Mouse (Mus musculus): ENCODE results near the gene Mapk14.

The Mapk14 gene

GRCm38 (mm10) chr17:28690776-28691686 is at the start of gene Mapk14:
TSS of gene Mapk14 (plus strand) at chr17:28691329.
- peak; percentile 100 for DNase-seq

DNA sequence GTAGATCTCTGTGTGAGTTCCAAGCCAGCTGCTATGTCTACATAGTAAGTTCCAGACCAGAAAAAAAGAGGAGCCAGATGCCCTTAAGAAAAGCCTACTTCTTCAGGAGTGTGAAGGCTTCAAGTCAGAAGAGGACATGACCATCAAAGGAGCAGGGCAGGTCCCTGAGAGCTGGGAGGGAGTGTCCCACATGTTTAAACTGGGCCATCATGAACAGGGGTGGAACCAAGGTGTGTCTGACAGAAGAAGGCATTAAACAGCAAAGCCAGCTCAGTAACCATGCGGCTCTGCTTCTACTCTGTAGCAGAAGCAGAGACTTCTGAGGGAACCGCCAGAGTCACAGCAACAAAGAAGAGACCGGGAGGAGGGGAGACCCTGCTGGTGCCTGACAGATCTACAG is 47.4 kb upstream of the Mapk14 start:
- no peak for DNase-seq

DNA sequence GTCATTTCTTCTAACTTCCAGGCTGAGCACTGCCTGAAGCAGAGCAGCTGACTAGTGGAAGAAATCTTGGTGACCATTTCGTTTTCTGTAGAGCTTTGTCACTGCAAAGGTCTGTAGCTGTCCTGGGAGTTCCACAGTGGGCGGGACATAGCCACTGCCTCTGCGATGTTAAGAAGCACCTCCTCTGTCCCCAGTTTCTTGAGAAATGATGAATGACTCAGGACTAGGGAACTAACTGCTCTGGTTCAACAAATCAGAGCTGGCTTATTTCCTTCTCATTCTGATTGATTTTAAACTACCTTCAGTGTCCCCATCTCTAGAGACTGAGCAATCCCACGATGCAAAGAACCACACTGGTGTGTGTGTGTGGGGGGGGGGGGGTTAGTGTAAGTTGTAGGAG is 47.0 kb upstream of the Mapk14 start:
- DNase-seq, result no peak

- DNase-seq, result no peak
Measured at GRCm38 (mm10) chr17:28646221-28646620, 44.9 kb upstream of the Mapk14 start.

DNA sequence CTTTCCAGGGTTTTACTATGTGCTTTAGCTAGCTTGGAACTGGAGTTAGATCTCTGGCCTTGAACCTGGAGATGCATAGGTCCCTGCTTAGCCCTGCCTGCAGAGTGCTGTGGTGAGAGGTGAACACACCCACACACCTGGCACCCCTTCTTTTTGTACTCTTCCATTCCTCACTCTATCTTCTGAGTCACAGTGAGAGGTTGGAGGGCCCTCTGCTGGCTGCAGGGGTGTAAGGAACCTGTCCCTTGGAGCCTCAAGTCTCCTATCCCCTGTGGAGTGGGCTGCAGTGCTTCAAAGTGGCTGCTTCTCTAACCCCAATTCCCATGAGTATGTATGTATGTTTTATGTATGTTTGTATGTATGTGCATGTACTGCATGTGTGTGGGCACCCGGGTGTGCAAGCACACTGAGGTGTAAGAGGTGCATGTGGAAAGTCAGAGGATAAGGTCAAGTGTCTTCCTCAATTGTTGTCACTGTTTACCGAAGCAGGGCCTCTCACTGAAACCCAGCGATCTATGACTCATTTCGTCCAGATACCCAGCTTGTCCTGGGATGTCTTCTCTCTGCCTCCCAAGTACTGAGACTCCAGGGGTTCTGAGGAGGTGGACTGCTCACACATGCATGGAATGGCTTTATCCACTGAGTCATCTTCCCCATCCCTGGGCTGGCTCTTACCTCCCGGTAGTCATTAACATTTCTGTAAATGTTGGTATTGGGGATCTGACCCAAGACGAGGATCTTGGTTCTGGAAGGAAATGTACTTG is 42.3 kb upstream of the Mapk14 start:
- DNase-seq, result peak; percentile 39

- DNase-seq, result no peak
Measured at GRCm38 (mm10) chr17:28650268-28650667, 40.9 kb upstream of the Mapk14 start.

DNA sequence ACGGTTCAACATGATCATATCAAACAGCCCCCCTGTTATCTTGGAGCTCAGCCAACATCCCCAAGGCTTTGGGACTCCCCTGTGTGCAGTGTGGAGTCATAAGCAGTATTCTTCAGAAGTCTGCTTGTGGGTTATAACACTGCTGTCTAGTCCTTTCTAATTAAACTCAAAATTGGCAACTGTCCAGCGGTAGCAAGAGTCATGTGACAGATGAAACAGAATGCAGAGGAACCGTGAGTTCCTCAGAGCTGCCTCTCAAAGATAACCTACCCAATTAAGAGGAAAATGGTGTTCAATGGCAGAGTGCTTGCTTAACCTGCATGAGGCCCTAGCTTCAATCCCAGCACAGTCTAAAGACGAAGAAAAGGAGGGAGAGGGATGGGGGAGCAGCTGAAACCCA is 33.2 kb upstream of the Mapk14 start:
- peak; percentile 8 for DNase-seq

- peak; percentile 10 for DNase-seq
Measured at GRCm38 (mm10) chr17:28659564-28659963, 31.6 kb upstream of the Mapk14 start.

GRCm38 (mm10) chr17:28682311-28683084 is 8.6 kb upstream of the Mapk14 start:
- DNase-seq, result peak; percentile 74

DNA sequence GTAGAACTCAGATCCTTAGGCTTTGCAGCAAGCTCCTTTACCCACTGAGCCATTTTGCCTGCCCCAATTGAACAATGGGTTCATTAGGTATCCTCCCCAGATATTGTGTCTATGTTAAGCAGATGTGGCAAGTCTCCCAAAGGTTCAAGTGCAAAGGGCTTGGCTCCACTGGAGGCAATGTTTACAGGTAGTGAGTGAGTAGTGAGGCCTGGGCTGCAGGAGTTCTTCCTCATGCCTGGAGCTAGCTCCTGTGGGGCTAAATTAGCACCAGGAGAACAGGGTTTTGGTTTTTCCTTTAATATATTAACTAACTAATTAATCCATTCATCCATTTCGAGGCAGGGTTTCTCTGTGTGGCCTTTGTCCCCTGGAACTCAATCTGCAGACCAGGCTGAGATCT is 7.5 kb upstream of the Mapk14 start:
- DNase-seq, result peak; percentile 68

DNA sequence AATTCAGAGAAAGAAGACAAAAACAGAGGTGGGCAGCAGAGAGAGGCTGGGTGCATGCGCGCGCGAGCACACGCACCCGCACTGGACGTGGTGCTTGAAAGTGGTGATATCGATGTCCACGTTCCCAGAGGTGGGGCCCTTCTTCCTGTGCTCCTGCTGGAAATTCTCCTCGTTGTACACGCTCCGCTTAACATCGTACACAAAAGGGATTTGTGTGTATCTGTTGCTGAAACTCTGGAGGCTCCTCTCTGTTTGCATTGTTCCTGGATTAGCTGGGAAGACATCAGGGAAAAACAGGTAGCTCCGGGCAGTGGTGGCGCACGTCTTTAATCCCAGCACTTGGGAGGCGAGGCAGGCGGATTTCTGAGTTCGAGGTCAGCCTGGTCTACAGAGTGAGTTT is 6.5 kb upstream of the Mapk14 start:
- DNase-seq, result no peak

GRCm38 (mm10) chr17:28687354-28687753 is 3.8 kb upstream of the Mapk14 start:
- no peak for DNase-seq

DNA sequence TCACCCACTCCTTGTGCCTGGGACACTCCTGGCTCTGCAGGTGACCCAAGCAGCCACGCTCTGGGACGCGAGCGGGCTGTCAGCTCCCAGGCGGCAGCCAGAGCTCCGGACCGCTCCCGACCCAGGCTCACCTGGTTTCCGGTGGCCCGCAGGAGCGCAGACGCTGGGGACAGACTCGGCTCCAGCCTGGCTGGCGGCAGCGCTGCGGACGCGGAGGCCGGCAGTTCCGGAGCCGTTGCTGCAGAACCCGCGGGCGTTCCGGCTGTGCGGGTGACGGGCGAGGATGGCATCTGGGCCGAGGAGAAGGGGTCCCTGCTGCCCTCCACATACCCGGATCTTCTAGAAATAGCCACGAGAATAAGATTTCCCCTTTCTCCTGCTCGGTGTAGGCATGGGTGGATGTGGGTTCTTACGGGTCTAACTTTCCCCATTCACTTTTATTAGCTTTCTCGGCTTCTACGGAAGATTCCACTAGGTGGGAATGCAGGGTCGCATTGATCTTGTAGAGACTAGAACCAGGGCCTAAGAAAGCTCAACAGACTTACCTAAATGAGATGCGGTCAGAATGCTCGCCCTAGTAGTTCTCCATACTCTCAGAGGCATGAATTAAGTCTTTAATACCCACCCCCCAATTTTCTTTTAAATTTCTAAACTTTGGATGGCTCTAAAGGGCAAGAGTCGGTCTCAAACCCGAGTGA is 1.4 kb upstream of the Mapk14 start, which contains the start of gene Slc26a8:
Slc26a8 (minus strand) TSS at position 648 of the 698 bp plus-strand sequence.
- DNase-seq, result peak; percentile 53

DNA sequence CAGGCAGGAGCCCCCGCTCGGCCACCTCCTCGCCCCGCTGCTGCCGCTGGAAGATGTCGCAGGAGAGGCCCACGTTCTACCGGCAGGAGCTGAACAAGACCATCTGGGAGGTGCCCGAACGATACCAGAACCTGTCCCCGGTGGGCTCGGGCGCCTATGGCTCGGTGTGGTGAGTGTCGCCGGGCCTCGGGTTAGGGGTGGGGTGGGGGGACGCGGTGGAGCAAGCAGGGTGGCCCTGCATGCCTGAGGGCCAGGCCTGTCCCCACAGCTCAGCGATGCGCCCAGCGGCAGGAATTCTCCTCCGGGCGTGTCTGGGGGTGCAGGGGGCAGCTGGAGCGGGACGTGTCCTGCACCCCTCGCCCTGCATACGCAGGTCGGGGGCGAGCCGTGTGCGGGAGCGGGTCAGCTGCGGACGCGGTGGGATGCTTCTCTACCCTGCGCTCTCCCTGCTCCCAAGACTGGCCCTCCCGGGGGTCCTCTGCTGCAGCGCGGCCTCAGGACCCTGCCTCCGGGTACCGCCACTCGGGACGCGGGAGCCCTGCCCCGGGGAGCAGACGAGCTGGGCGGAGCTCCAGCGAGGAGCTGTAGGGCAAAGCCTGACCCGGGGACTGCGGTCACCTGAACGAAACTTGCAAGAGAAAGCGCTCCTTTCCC is 685 bp downstream of the Mapk14 start:
- DNase-seq, result peak; percentile 75

DNA sequence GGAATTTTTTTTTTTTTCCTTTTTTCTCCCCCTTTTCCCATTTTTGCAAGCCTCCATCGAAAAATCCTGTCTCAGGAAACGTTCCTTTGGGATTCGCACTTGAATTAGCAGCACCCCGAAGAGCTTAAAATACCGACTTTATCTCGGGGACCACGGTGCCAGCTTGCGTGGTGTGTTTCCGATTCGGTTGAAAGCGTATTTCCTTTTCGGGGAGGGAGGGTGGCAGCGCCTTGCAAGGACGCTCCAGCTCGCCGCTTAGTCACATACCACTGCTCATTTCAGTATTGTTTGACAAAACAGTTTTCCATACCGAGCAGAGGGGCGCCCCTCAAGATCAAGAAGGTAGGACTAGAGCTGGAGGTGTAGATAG is 1.2 kb downstream of the Mapk14 start:
- DNase-seq, result peak; percentile 64

GRCm38 (mm10) chr17:28693086-28693485 is 2.0 kb downstream of the Mapk14 start:
- no peak for DNase-seq

DNA sequence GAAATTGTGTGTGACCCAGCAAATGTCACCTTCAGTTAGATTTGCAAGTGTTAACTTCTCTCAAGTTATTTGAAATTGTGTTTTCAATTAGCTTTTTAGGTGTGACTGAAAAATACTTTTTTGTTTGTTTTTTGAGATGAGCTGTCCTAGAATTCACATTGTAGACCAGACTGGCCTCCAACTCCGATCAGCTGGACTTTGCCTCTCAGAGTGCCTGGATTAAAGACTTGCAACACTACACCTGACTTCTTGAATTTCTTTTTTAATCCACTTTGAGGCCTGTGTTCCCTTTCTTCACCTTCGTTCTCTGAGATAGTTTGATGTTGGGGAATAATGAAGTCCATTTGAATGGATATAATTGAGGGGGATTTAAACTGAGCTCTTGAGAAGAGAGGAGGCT is 2.9 kb downstream of the Mapk14 start:
- no peak for DNase-seq

- DNase-seq, result no peak
Measured at GRCm38 (mm10) chr17:28694832-28695231, 3.7 kb downstream of the Mapk14 start.

DNA sequence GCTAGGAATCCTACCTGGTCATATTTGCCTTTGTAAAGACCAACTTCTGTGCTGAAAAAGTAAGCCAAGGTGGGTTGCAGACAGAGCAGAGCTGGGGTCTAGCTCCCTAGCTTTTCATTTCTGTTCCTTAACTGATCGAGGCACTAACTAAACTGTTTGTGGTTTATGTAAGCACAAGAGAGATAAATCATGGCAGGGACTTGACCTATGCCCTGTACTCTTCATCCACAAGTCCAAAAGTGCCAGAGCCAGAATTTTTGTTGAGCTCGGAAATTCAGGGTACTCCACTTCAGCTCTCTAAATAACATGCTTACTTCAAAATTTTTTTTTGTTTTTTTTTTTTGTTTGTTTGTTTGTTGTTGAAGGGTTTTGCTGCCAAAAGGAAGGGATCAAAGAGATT is 5.5 kb downstream of the Mapk14 start:
- DNase-seq, result peak; percentile 74

GRCm38 (mm10) chr17:28697290-28698195 is 6.4 kb downstream of the Mapk14 start:
- no peak for DNase-seq

GRCm38 (mm10) chr17:28698245-28698644 is 7.1 kb downstream of the Mapk14 start:
- DNase-seq, result no peak

All from kidney, postnatal 14 days (tissue).